Mouse (Mus musculus) ES-E14 (cell line): ENCODE results near the gene Gpr65.

Source experiments
- CHD2 ChIP-seq: IDR thresholded peaks from 2 replicates; pipeline ENCODE4 v1.6.1; 2014; ENCODE audit warnings: mild to moderate bottlenecking, low read depth, low read length, inconsistent platforms
- HCFC1 ChIP-seq: IDR thresholded peaks from 2 replicates; pipeline ENCODE4 v1.6.1; 2012; ENCODE audit warnings: low read length, inconsistent platforms, borderline replicate concordance; ENCODE audit not compliant: insufficient read depth
- MAFK ChIP-seq: IDR thresholded peaks from 2 replicates; pipeline ENCODE4 v1.6.1; 2014; ENCODE audit warnings: mild to moderate bottlenecking, low read depth, low read length, inconsistent platforms; ENCODE audit not compliant: insufficient read depth
- ZNF384 ChIP-seq: IDR thresholded peaks from 2 replicates; pipeline ENCODE4 v1.6.1; 2012; ENCODE audit warnings: low read depth, low read length, inconsistent platforms

- TF ChIP-seq HCFC1 (no peak), MAFK (no peak), ZNF384 (no peak), CHD2 (no peak)
Observed at GRCm38 (mm10) chr12:98303013-98303412, 34.6 kb downstream of the Gpr65 start.
